31 mouse cellular contexts compared by ENCODE assay signal in the genomic region with DNA sequence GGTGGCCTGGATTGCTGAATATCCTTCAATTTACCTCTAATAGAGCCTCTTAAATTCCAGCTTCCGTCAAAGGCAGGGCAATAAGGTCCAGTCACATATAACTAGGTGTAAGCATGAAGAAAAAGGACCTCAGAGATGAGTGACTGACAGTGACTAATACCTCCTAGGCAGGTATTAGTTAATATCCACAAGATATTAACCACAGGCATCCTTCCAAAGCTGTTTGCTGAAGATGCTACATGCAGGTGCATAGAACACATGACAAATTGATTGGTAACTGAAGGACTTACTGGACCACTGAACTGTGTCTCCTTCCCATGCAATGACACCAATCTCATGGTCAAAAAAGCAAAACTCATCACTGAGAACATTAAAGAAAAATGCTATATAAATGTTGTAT.
"Had no signal": no experiment of that assay in that cellular context is flagged by ENCODE, and none has a peak within 500 bp of the region (broad histone marks: within the 10 kb centered on the region; RNA-seq: fewer than 3 reads in every experiment).

No protein-coding gene starts in this region.

- DNase-seq: heart, adult 2 months; heart, postnatal 10 days; heart, postnatal 14 days; heart, postnatal 36 days; heart, postnatal 4 days; kidney, adult 11 months; kidney, adult 18-20 months; kidney, postnatal 10 days; kidney, postnatal 25 days; kidney, postnatal 36 days; kidney, postnatal 4 days; layer of hippocampus, adult 9-11 months; layer of hippocampus, postnatal 36 days had no signal

- H3K27ac ChIP-seq: heart, adult 2 months; heart, embryonic 10.5 days; heart, embryonic 13.5 days; heart, embryonic 15.5 days; hindbrain, embryonic 10.5 days; hindbrain, embryonic 12.5 days; hindbrain, embryonic 14.5 days; hindbrain, embryonic 15.5 days; hindbrain, postnatal 0 days; intestine, embryonic 15.5 days; kidney, postnatal 0 days; left cerebral cortex, adult 2 months had no signal

- H3K36me3 ChIP-seq: heart, embryonic 10.5 days; heart, embryonic 12.5 days; heart, embryonic 13.5 days; heart, embryonic 15.5 days; hindbrain, embryonic 10.5 days; hindbrain, embryonic 12.5 days; hindbrain, embryonic 15.5 days; intestine, embryonic 15.5 days had no signal

- H3K4me1 ChIP-seq: hindbrain, embryonic 12.5 days; intestine, embryonic 15.5 days had no signal

- H3K9me3 ChIP-seq: heart, embryonic 10.5 days; heart, embryonic 12.5 days; heart, embryonic 13.5 days; heart, embryonic 15.5 days; hindbrain, embryonic 10.5 days; hindbrain, embryonic 12.5 days; hindbrain, embryonic 15.5 days; intestine, embryonic 15.5 days had no signal

- H3K27me3 ChIP-seq: heart, embryonic 12.5 days; heart, embryonic 13.5 days; heart, embryonic 15.5 days; hindbrain, embryonic 12.5 days; hindbrain, embryonic 15.5 days; intestine, embryonic 15.5 days had no signal

- H3K9ac ChIP-seq: heart, embryonic 12.5 days; heart, embryonic 13.5 days; heart, embryonic 15.5 days; hindbrain, embryonic 12.5 days; hindbrain, embryonic 14.5 days; hindbrain, embryonic 15.5 days; intestine, embryonic 15.5 days had no signal

- H3K4me2 ChIP-seq: heart, embryonic 11.5 days; heart, embryonic 12.5 days; heart, embryonic 13.5 days; heart, embryonic 15.5 days; hindbrain, embryonic 12.5 days; hindbrain, embryonic 14.5 days; hindbrain, embryonic 15.5 days; intestine, embryonic 15.5 days had no signal

- ATAC-seq: hindbrain, embryonic 16.5 days; hindbrain, postnatal 0 days; inflammation-experienced regulatory T-cells, adult 6 months; intestine, embryonic 15.5 days; intestine, embryonic 16.5 days; intestine, postnatal 0 days had no signal

- H3K4me3 ChIP-seq: heart, adult 2 months; heart, embryonic 10.5 days; heart, embryonic 12.5 days; heart, embryonic 13.5 days; heart, embryonic 15.5 days; hindbrain, embryonic 10.5 days; hindbrain, embryonic 12.5 days; hindbrain, embryonic 15.5 days; intestine, embryonic 15.5 days; layer of hippocampus, adult 2 months; left cerebral cortex, adult 2 months had no signal
